Mouse (Mus musculus) kidney, embryonic 14.5 days (tissue): ENCODE data around the gene Dkk3. TPM values are rescaled to one million over a fixed set of nuclear protein-coding genes. Genes with fewer than 3 reads are reported as not detected.
A peak's percentile ranks its signal among the peaks of the same experiment; 100 is the strongest.
"Not testable (repeated sequence)": the region's sequence is repeated elsewhere in the genome, so short reads cannot be mapped to it uniquely, and the experiment has no call there.

Source experiments
- ATAC-seq: fragments of 200-750 bp; cut with Nextera tagmentation; 2 replicates; pipeline ENCODE4 v1.8.0; 2017; ENCODE audit warnings: moderate number of reproducible peaks, mild to moderate bottlenecking, moderate TSS enrichment, moderate library complexity; ENCODE audit not compliant: low FRiP score, low TSS enrichment
- H3K27ac ChIP-seq: fragments of 300-500 bp; sonication (generic); 2 replicates; pipeline ENCODE4 v1.5.1; 2014; ENCODE audit warnings: low read depth, mild to moderate bottlenecking, low read length, moderate library complexity, mixed read lengths
- H3K27me3 ChIP-seq: fragments of 300-500 bp; sonication (generic); 2 replicates; pipeline ENCODE4 v1.6.1; 2014; ENCODE audit warnings: mild to moderate bottlenecking, low read length; ENCODE audit not compliant: control insufficient read depth, insufficient read depth
- H3K36me3 ChIP-seq: fragments of 300-500 bp; sonication (generic); 2 replicates; pipeline ENCODE4 v1.6.1; 2014; ENCODE audit warnings: low read length, mixed read lengths; ENCODE audit not compliant: control insufficient read depth, insufficient read depth
- H3K4me1 ChIP-seq: fragments of 300-500 bp; sonication (generic); 2 replicates; pipeline ENCODE4 v1.6.1; 2014; ENCODE audit warnings: low read length, mixed read lengths; ENCODE audit not compliant: control insufficient read depth, insufficient read depth
- H3K4me2 ChIP-seq: fragments of 300-500 bp; sonication (generic); replicated peaks from 2 replicates; pipeline ENCODE4 v1.6.1; 2014; ENCODE audit warnings: low read depth, mild to moderate bottlenecking, low read length
- H3K4me3 ChIP-seq: fragments of 300-500 bp; sonication (generic); 2 replicates; pipeline ENCODE4 v1.5.1; 2014; ENCODE audit warnings: mild to moderate bottlenecking, low read length
- H3K9ac ChIP-seq: fragments of 300-500 bp; sonication (generic); 2 replicates; pipeline ENCODE4 v1.6.1; 2014; ENCODE audit warnings: low read depth, mild to moderate bottlenecking, low read length, moderate library complexity
- H3K9me3 ChIP-seq: fragments of 300-500 bp; sonication (generic); 2 replicates; pipeline ENCODE4 v1.6.1; 2016; ENCODE audit warnings: low read length; ENCODE audit not compliant: control insufficient read depth
- WGBS: fragments of 180-500 bp; shearing (Covaris S2); extraction: QIAGEN DNeasy Blood & Tissue Kit; methylation state at CpG from one replicate; pipeline ENCODE4 v1.1.7; 2014; 5-methylcytosine and 5-hydroxymethylcytosine counted together
- polyA plus RNA-seq: library from polyadenylated mRNA; unstranded; fragments of >200 nt; fragmentation: Nextera tagmentation; extraction: Ambion mirVana; gene quantifications from 2 replicates; pipeline ENCODE4 v1.2.1, GENCODE M21; 2014

Gene Dkk3
- polyA plus RNA-seq, 1 experiment from 2014 or later: 14.9 TPM

DNA sequence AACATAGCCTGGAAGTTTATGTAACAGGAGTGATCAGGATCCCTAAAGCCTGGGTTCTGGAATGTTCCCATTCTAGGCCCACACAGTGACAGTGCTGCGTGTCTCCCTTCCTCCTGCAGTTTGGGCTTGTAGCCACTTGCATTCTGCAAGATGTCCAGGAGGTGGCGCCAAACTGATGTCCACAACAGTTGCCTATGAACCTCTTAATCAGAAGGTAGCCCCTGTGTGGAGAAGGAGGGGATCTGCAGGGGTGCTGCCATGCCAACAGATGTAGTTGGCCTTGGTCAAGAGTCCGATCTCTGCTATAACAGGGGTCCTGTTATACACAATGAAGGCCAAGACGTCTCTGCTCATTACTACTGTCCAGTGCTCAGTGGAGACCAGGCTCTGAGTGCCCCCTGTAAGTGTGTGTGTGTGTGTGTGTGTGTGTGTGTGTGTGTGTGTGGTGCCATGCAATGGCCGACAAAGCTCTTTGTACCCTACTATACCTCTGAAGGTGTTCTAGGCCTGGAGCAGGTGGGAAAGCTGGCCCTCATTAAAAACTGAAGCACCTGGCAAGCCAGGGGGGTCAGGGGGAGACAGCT lies 24.5 kb upstream of the Dkk3 start:
- Histone ChIP-seq H3K9ac (no peak overlapping the region), H3K27ac (no peak overlapping the region), H3K27me3 (no peaks in the 10 kb centered on the region), H3K4me3 (no peak overlapping the region), H3K9me3 (no peaks in the 10 kb centered on the region), H3K4me2 (no peak overlapping the region), H3K4me1 (peaks cover 15% of the 10 kb centered on the region), H3K36me3 (no peaks in the 10 kb centered on the region)
- 41% methylated on average over 5 of the region's 5 CpGs for WGBS
- ATAC-seq: peak; percentile 37; the same call in 1 of the 2 replicates

DNA sequence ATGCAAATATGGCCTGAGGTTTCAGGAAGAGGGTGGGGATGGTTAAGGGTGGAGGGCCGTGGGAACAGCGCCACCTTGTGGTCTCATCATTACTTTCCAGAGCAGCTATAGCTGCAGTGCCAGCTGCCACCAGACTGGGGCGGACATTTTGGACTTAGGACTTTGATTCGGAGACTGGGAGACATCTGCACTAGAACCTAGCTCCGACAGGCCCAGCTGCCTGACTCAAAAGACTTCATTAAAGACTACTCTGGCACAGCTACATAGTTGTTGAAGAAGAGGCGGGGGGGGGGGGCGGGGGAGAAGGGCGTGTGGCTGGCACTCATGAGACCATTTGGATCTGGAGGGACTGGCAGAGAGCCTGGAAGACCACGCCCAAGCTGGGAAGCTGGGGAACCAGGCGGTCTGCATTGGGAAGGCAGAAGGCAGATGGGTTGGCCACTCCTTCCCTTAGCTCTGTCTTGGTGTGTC lies 21.4 kb upstream of the Dkk3 start:
- H3K27ac ChIP-seq: no peak overlapping the region
- ATAC-seq: peak; percentile 63
- peaks cover 4% of the 10 kb centered on the region; the same call in 1 of the 2 replicates for H3K4me1 ChIP-seq
- WGBS: 17% methylated on average over 9 of the region's 10 CpGs
- no peaks in the 10 kb centered on the region for H3K9me3 ChIP-seq
- H3K27me3 ChIP-seq: no peaks in the 10 kb centered on the region
- H3K36me3 ChIP-seq: no peaks in the 10 kb centered on the region
- no peak overlapping the region for H3K4me3 ChIP-seq
- H3K4me2 ChIP-seq: peak overlapping the region; percentile 4; the same call in 1 of the 2 replicates
- H3K9ac ChIP-seq: no peak overlapping the region

DNA sequence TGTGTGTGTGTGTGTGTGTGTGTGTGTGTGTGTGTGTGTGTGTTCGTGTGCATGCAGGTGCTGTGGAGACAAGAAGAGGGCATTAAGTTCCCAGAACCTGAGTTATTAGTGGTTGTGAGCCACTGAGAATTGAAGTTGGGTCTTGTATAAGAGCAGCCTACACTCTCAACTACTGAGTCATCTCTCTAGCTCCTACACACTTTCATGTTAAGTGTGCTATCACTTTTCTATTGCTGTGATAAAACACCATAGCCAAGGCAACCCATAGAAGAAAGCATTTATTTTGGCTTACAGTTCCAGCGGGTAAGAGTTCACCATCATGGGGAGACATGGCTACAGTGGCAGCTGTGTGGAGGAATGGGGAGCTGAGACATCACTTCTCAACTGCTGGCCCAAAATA lies 17.8 kb upstream of the Dkk3 start:
- Histone ChIP-seq H3K9me3 (no peaks in the 10 kb centered on the region), H3K9ac (no peak overlapping the region), H3K27me3 (no peaks in the 10 kb centered on the region), H3K4me3 (no peak overlapping the region), H3K27ac (no peak overlapping the region), H3K4me2 (no peak overlapping the region), H3K4me1 (no peaks in the 10 kb centered on the region), H3K36me3 (no peaks in the 10 kb centered on the region)
- WGBS: 86% methylated on average over 2 of the region's 2 CpGs
- ATAC-seq: no peak

DNA sequence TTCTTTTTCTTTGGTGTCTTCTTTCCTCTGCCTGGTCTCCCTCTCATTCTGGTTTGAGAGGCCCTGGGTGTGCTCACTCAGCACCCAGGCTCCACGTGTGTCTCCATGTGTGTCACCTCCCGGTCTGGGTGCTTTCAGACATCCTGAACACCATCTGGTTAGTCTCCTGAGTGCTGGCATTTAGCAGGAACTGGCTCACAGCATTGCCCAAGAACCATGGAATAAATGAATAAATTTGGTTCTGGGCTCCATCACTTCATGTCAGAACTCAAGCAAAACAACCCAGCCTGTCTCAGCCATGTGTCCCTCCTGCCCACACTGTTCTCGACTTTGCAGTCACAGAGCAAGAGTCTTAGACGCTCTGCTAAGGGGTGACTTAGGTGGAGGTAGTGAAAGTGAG lies 13.8 kb upstream of the Dkk3 start:
- no peak overlapping the region for H3K4me2 ChIP-seq
- no peak overlapping the region for H3K4me3 ChIP-seq
- H3K9ac ChIP-seq: no peak overlapping the region
- H3K27ac ChIP-seq: no peak overlapping the region
- 67% methylated on average over 4 of the region's 4 CpGs for WGBS
- H3K4me1 ChIP-seq: 0 out of 2 replicates have a peak, but pooled peaks cover 3% of the 10 kb centered on the region
- H3K9me3 ChIP-seq: no peaks in the 10 kb centered on the region
- no peak for ATAC-seq
- H3K36me3 ChIP-seq: no peaks in the 10 kb centered on the region
- H3K27me3 ChIP-seq: no peaks in the 10 kb centered on the region

DNA sequence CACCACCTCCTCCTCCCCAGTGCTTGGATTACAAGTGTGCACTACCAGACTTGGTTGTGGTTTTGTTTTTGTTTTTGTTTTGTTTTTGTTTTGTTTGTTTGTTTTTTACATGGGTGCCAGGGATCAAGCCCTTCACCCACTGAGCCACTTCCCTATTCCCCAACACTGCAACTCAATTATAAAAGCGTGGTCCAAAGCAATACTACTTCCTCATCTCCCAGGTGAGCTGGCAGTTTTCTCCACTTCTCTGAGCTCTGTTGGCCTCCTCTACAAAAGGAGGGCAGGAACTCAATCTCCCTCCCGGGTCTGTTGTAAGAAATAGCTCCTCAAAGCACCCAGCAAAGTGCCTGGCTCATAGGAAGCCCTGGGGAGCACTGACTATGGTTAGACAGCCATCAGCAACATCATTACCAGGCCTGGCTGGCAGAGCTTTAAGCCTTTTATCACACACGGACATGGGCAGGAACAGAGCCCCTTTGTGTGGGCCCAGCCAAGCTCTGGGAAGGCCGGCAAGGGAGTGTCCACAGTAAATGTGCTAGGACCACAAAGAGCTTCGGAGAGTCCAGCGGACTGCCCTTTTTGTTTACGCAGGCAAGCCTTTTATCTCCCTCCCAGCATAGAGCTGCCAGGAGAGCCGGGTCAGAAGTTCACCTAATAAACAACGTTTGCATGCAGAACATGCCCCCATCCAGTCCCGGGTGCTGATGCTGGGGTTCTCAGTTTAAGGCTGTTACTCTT lies 11.3 kb upstream of the Dkk3 start:
- Histone ChIP-seq H3K36me3 (no peaks in the 10 kb centered on the region), H3K9ac (no peak overlapping the region), H3K27me3 (no peaks in the 10 kb centered on the region), H3K4me1 (0 out of 2 replicates have a peak, but pooled peaks cover 3% of the 10 kb centered on the region), H3K4me2 (no peak overlapping the region), H3K27ac (no peak overlapping the region; the same call in 1 of the 2 replicates), H3K9me3 (no peaks in the 10 kb centered on the region), H3K4me3 (no peak overlapping the region)
- peak; percentile 39; the same call in 1 of the 2 replicates for ATAC-seq
- 23% methylated on average over 10 of the region's 10 CpGs for WGBS

DNA sequence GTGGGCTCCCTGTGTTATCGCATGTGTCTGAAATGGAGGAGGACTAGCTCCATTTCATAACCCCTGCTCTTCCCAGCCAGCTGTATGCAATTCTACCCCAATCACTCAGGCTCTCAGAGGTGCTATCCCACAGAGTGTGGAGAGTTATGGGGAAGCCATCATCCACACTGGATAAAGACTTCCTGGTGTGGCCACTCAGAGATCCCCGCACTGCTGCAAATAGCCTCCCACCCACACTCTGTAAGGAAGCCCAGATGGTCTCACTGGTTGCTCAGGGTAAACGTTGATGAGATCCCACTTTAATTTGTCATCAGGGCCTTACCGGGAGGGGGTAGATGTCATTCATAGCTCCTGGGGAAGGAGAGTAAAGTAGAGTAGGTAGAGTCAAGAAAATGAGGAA lies 6.7 kb upstream of the Dkk3 start:
- H3K4me1 ChIP-seq: 0 out of 2 replicates have a peak, but pooled peaks cover 3% of the 10 kb centered on the region
- no peaks in the 10 kb centered on the region for H3K36me3 ChIP-seq
- WGBS: 78% methylated on average over 4 of the region's 4 CpGs
- H3K4me3 ChIP-seq: no peak overlapping the region
- H3K4me2 ChIP-seq: no peak overlapping the region
- ATAC-seq: no peak
- H3K27me3 ChIP-seq: no peaks in the 10 kb centered on the region
- no peaks in the 10 kb centered on the region for H3K9me3 ChIP-seq
- H3K27ac ChIP-seq: no peak overlapping the region
- H3K9ac ChIP-seq: no peak overlapping the region

DNA sequence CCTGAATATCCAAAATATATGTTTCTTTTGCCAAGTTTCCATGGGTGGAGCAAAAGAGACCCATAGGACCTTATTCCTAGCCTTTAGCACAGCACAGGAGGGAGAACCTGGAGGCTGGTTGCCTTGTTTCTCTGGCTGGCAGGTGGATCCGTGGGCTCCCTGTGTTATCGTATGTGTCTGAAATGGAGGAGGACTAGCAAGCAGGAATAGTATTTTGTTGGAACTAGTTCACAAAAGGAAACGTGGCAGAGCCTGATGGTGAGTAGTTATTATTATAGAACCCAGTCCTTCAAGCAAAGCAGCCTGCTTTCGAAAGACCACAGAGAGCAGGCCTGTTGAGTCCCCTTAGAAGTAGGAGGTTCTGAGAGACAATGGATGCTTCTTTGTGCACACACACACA lies 6.2 kb upstream of the Dkk3 start:
- H3K4me3 ChIP-seq, ATAC-seq, H3K27ac ChIP-seq, H3K9ac ChIP-seq, H3K27me3 ChIP-seq, H3K4me1 ChIP-seq, H3K4me2 ChIP-seq, H3K36me3 ChIP-seq, H3K9me3 ChIP-seq: not testable (repeated sequence)
- 92% methylated on average over 4 of the region's 4 CpGs for WGBS

DNA sequence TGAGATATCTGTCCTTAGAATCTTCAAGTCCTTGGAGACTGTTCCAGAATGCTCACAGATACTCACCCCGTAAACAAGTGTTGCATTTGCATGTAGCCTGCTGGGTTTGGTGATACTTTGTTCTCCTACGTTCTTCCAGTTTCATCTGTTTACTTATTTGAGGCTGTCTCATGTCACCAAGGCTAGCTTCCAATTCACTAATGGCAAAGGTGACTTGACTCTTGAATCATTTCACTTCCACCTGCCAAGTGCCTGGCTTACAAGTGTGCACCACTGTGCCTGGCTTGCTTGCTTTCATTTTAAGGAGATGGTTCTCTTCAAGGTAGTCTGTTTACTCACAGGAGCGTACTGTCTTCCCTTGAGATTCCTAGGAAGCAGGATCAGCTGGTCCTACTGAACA lies 5.6 kb upstream of the Dkk3 start:
- Histone ChIP-seq H3K27ac (no peak overlapping the region), H3K4me1 (no peaks in the 10 kb centered on the region), H3K9ac (no peak overlapping the region), H3K4me3 (no peak overlapping the region), H3K4me2 (no peak overlapping the region), H3K9me3 (no peaks in the 10 kb centered on the region), H3K36me3 (no peaks in the 10 kb centered on the region), H3K27me3 (no peaks in the 10 kb centered on the region)
- WGBS: 98% methylated on average over 3 of the region's 3 CpGs
- no peak for ATAC-seq

DNA sequence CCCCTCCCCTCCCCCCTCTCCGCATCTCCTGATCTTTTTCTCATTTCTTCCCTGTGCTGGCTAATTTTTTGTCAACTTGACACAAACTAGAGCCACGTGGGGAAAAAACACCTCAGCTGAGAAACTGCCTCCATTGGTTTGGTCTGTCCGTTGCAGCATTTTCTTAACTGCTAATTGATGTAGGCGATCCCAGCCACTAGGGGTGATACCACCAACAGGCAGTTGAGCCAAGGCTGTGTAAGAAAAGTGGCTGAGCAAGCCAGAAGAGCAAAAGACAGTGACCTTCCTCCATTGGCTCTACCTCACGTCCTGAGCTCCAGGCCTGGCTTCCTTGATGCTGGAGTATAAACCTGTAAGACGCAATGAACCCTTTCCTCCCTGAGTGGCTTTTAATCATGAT lies 978 bp upstream of the Dkk3 start:
- Histone ChIP-seq H3K4me1 (peaks cover 19% of the 10 kb centered on the region), H3K36me3 (no peaks in the 10 kb centered on the region), H3K4me3 (no peak overlapping the region), H3K9me3 (no peaks in the 10 kb centered on the region), H3K27ac (no peak overlapping the region), H3K4me2 (no peak overlapping the region), H3K27me3 (no peaks in the 10 kb centered on the region), H3K9ac (no peak overlapping the region)
- WGBS: 42% methylated on average over 5 of the region's 6 CpGs
- ATAC-seq: no peak
